In the genomic region with DNA sequence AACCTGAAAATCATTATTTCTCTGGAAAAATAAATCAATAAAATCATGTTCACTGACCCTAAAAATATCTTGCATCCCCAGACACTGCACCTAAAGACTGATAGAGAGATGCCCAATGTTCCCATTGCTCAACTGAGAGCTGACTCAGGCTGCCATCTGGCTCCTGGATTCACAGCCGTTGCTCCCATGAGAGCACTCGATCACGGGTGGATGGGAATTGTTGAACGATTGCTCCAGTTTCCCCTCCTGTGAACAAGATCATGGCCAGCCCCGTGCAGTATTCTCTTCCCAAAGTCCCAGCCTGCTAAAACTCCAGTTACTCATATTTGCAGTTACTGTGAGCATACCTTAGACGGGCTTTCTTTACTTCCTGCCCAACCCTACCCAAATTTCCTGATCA, we compare ENCODE assay signal across 14 mouse cellular contexts.
DNase-seq lines count a peak whose midpoint lies in the region; ATAC-seq and TF ChIP-seq lines count a peak whose summit lies in the region.
"Had no signal": no experiment of that assay in that cellular context is flagged by ENCODE, and none has a peak within 500 bp of the region (broad histone marks: within the 10 kb centered on the region; RNA-seq: fewer than 3 reads in every experiment).

No protein-coding gene starts in this region.

- H3K27ac ChIP-seq in hindbrain, postnatal 0 days = no peak overlapping the region
- no peak overlapping the region for H3K27ac ChIP-seq in hindbrain, embryonic 14.5 days
- H3K27ac ChIP-seq in liver, embryonic 11.5 days (ENCODE audit: low read depth, low read length) = no peak overlapping the region
- H3K27ac ChIP-seq in forebrain, embryonic 13.5 days = no peak overlapping the region
- H3K27ac ChIP-seq: embryonic facial prominence, embryonic 13.5 days had no signal

- H3K9ac ChIP-seq in hindbrain, postnatal 0 days (replicated peaks; ENCODE audit: low read length) = no peak overlapping the region
- H3K9ac ChIP-seq in hindbrain, embryonic 14.5 days = no peak overlapping the region
- H3K9ac ChIP-seq in liver, embryonic 11.5 days (ENCODE audit: low read depth, low read length) = no peak overlapping the region
- no peak overlapping the region for H3K9ac ChIP-seq in forebrain, embryonic 13.5 days
- H3K9ac ChIP-seq: embryonic facial prominence, embryonic 13.5 days had no signal

- 46% methylated on average over 6 of the region's 6 CpGs for WGBS in hindbrain, postnatal 0 days
- 54% methylated on average over 6 of the region's 6 CpGs for WGBS in hindbrain, embryonic 14.5 days
- 75% methylated on average over 6 of the region's 6 CpGs for WGBS in liver, embryonic 11.5 days
- WGBS in forebrain, embryonic 13.5 days = 77% methylated on average over 6 of the region's 6 CpGs

- H3K9me3 ChIP-seq in hindbrain, postnatal 0 days (ENCODE audit: low read length) = no peaks in the 10 kb centered on the region
- no peaks in the 10 kb centered on the region for H3K9me3 ChIP-seq in hindbrain, embryonic 14.5 days (ENCODE audit: control insufficient read depth, low read length)
- no peaks in the 10 kb centered on the region for H3K9me3 ChIP-seq in liver, embryonic 11.5 days (ENCODE audit: control insufficient read depth, low read length)
- no peaks in the 10 kb centered on the region for H3K9me3 ChIP-seq in forebrain, embryonic 13.5 days (replicated peaks)
- H3K9me3 ChIP-seq: embryonic facial prominence, embryonic 13.5 days had no signal

- ATAC-seq in hindbrain, postnatal 0 days = no peak
- ATAC-seq in hindbrain, embryonic 14.5 days (ENCODE audit: low FRiP score) = no peak
- ATAC-seq in liver, embryonic 11.5 days (replicated peaks; ENCODE audit: low FRiP score) = no peak
- no peak for ATAC-seq in forebrain, embryonic 13.5 days
- ATAC-seq: CD4-positive, CD25-positive, alpha-beta regulatory T cell, adult 4 months had no signal

- H3K4me1 ChIP-seq in hindbrain, postnatal 0 days (ENCODE audit: insufficient read depth, low read length) = 0 out of 2 replicates have a peak, but pooled peaks cover 5% of the 10 kb centered on the region
- H3K4me1 ChIP-seq in hindbrain, embryonic 14.5 days (replicated peaks; ENCODE audit: control insufficient read depth, insufficient read depth, low read length) = peaks cover 11% of the 10 kb centered on the region
- 0 out of 2 replicates have a peak, but pooled peaks cover 5% of the 10 kb centered on the region for H3K4me1 ChIP-seq in liver, embryonic 11.5 days (replicated peaks; ENCODE audit: control insufficient read depth, insufficient read depth, low read length)
- peaks cover 9% of the 10 kb centered on the region for H3K4me1 ChIP-seq in forebrain, embryonic 13.5 days

- TF ChIP-seq CTCF in hindbrain, postnatal 0 days (IDR thresholded peaks at IDR 0.05; ENCODE audit: low read depth) = no peak

- no peak overlapping the region for H3K4me2 ChIP-seq in hindbrain, postnatal 0 days (ENCODE audit: low read depth, low read length)
- no peak overlapping the region for H3K4me2 ChIP-seq in hindbrain, embryonic 14.5 days (replicated peaks)
- H3K4me2 ChIP-seq in liver, embryonic 11.5 days = no peak overlapping the region
- no peak overlapping the region for H3K4me2 ChIP-seq in forebrain, embryonic 13.5 days
- H3K4me2 ChIP-seq: embryonic facial prominence, embryonic 13.5 days had no signal

- peak; percentile 70 for DNase-seq in hindbrain, postnatal 0 days (ENCODE audit: low spot score)
- no peak for DNase-seq in hindbrain, embryonic 14.5 days (ENCODE audit: low spot score)
- peak; percentile 12 for DNase-seq in adipocyte (ENCODE audit: low spot score)
- peak; percentile 14 for DNase-seq in cerebellum, adult 9-10 months
- peak; percentile 71 for DNase-seq in mesoderm, embryonic 11.5 days (ENCODE audit: low read depth, low spot score)
- no peak for DNase-seq in liver, embryonic 11.5 days (ENCODE audit: low spot score)
- DNase-seq: adrenal gland, adult 2 months; heart, adult 18-20 months; kidney, postnatal 4 days; thymus, adult 2 months had no signal

- H3K4me3 ChIP-seq in hindbrain, postnatal 0 days (ENCODE audit: low read length) = no peak overlapping the region
- no peak overlapping the region for H3K4me3 ChIP-seq in hindbrain, embryonic 14.5 days (replicated peaks; ENCODE audit: low read length)
- H3K4me3 ChIP-seq in liver, embryonic 11.5 days (ENCODE audit: low read depth, low read length) = no peak overlapping the region
- H3K4me3 ChIP-seq in forebrain, embryonic 13.5 days = no peak overlapping the region
- H3K4me3 ChIP-seq: embryonic facial prominence, embryonic 13.5 days had no signal

- H3K36me3 ChIP-seq in hindbrain, postnatal 0 days (ENCODE audit: insufficient read depth, low read length) = no peaks in the 10 kb centered on the region
- no peaks in the 10 kb centered on the region for H3K36me3 ChIP-seq in hindbrain, embryonic 14.5 days (replicated peaks; ENCODE audit: control insufficient read depth, insufficient read depth)
- H3K36me3 ChIP-seq in liver, embryonic 11.5 days (ENCODE audit: control insufficient read depth, insufficient read depth, low read length) = no peaks in the 10 kb centered on the region
- no peaks in the 10 kb centered on the region for H3K36me3 ChIP-seq in forebrain, embryonic 13.5 days (ENCODE audit: poor library complexity, severe bottlenecking)
- H3K36me3 ChIP-seq: embryonic facial prominence, embryonic 13.5 days; G1E had no signal

- no peaks in the 10 kb centered on the region for H3K27me3 ChIP-seq in hindbrain, postnatal 0 days (ENCODE audit: insufficient read depth, low read length)
- no peaks in the 10 kb centered on the region for H3K27me3 ChIP-seq in hindbrain, embryonic 14.5 days (ENCODE audit: control insufficient read depth, insufficient read depth, low read length)
- no peaks in the 10 kb centered on the region for H3K27me3 ChIP-seq in liver, embryonic 11.5 days (replicated peaks; ENCODE audit: control insufficient read depth, insufficient read depth, low read length)
- no peaks in the 10 kb centered on the region for H3K27me3 ChIP-seq in forebrain, embryonic 13.5 days
- H3K27me3 ChIP-seq: embryonic facial prominence, embryonic 13.5 days had no signal

Comparison
In these comparisons a context has a peak if more than half of its experiments do, and no peak if none do; other contexts are left out.
1. DNase-seq: peak in hindbrain, postnatal 0 days (single experiment), adipocyte (single experiment), cerebellum, adult 9-10 months (single experiment) and mesoderm, embryonic 11.5 days (single experiment); none in hindbrain, embryonic 14.5 days (single experiment) and liver, embryonic 11.5 days (single experiment).